Mouse (Mus musculus) embryonic facial prominence, embryonic 10.5 days (tissue): Measurements from ENCODE around the gene Gm6583. TPM values are rescaled to one million over a fixed set of nuclear protein-coding genes. Genes with fewer than 3 reads are reported as not detected.

Experiments used
- DNase-seq: peaks from one replicate; pipeline ENCODE4 v3.0.0-alpha.2; 2017; ENCODE audit warnings: low spot score
- H3K27ac ChIP-seq: fragments of 300-500 bp; sonication (generic); replicated peaks from 2 replicates; pipeline ENCODE4 v1.5.1; 2016; ENCODE audit warnings: mild to moderate bottlenecking
- H3K27me3 ChIP-seq: fragments of 300-500 bp; sonication (generic); replicated peaks from 2 replicates; pipeline ENCODE4 v1.6.1; 2016; ENCODE audit warnings: low read depth, mild to moderate bottlenecking; ENCODE audit not compliant: poor library complexity, severe bottlenecking
- H3K36me3 ChIP-seq: fragments of 300-500 bp; sonication (generic); replicated peaks from 2 replicates; pipeline ENCODE4 v1.6.1; 2016; ENCODE audit warnings: mild to moderate bottlenecking, moderate library complexity
- H3K4me1 ChIP-seq: fragments of 300-500 bp; sonication (generic); 2 replicates; pipeline ENCODE4 v1.6.1; 2016
- H3K4me3 ChIP-seq: fragments of 300-500 bp; sonication (generic); 2 replicates; pipeline ENCODE4 v1.5.1; 2016; ENCODE audit warnings: mild to moderate bottlenecking, moderate library complexity
- H3K9me3 ChIP-seq: fragments of 300-500 bp; sonication (generic); 2 replicates; pipeline ENCODE4 v1.6.1; 2016; ENCODE audit warnings: mild to moderate bottlenecking
- WGBS: fragments of 180-500 bp; shearing (Covaris S2); methylation state at CpG from one replicate; pipeline ENCODE4 v1.1.7; 2016; 5-methylcytosine and 5-hydroxymethylcytosine counted together
- polyA plus RNA-seq: library from polyadenylated mRNA; unstranded; fragments of >200 nt; fragmentation: Nextera tagmentation; extraction: Ambion mirVana; gene quantifications from 2 replicates; pipeline ENCODE4 v1.2.1, GENCODE M21; 2016

Gm6583 gene
- polyA plus RNA-seq, 1 experiment from 2014 or later: 0.30 TPM

DNA sequence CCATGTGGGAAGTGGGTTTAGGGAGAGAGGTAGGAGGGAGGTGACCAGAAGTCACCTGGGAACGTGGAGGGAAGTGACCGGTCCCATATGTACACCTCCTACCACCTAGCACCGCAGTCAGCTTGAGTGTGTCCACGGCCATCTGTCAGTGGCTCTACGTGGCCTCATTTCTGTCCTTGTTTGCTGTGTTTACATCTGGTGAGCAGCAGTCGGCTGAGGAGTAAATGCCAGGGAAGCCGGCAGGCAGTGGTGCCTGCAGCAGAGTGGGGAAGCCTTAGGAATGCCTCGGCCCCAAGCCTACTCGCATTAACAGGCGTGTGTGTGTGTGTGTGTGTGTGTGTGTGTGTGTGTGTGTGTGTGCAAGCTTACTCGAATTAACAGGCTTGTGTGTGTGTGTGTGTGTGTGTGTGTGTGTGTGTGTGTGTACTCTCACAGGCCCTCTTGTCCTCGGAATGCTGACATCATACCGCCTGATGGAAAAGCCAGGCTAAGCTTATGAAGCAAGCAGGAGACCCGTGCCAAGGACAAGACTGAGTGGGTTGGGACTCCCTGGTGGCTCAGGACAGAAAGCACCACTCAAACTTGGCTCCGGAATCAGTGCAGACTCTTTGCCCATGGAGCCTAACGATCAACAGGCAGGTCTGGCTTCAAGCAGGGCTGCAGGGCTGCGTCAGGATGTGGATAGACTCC, 27.0 kb upstream of the Gm6583 start:
- no peak overlapping the region for H3K4me3 ChIP-seq
- peaks cover 12% of the 10 kb centered on the region for H3K4me1 ChIP-seq
- H3K27ac ChIP-seq: no peak overlapping the region; the same call in 1 of the 2 replicates
- H3K27me3 ChIP-seq: no peaks in the 10 kb centered on the region
- 71% methylated on average over 17 of the region's 17 CpGs for WGBS
- H3K36me3 ChIP-seq: peaks cover 71% of the 10 kb centered on the region
- no peaks in the 10 kb centered on the region for H3K9me3 ChIP-seq
- DNase-seq: no peak

DNA sequence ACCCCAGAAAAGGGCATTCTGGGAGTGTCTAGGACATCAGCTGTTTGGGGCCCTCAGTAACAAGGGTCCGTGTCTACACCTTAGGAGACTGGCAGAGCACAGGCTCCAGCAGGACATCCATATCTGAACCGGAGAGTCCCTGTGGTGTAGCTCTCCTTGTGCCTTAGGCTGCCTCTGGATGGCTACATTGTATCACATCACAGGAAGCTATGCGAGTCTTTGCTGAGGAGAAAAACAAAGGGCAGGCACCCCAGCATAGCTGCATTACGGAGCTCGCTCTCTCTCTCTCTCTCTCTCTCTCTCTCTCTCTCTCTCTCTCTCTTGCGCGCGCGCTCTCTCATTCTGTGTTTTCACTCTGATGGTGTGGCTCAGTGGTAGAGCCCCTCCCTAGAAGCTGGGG, 26.2 kb upstream of the Gm6583 start:
- H3K9me3 ChIP-seq: no peaks in the 10 kb centered on the region
- H3K4me3 ChIP-seq: no peak overlapping the region
- H3K27ac ChIP-seq: peak overlapping the region; percentile 0; the same call in 1 of the 2 replicates
- H3K27me3 ChIP-seq: no peaks in the 10 kb centered on the region
- peaks cover 12% of the 10 kb centered on the region for H3K4me1 ChIP-seq
- no peak for DNase-seq
- peaks cover 69% of the 10 kb centered on the region for H3K36me3 ChIP-seq
- 73% methylated on average over 9 of the region's 9 CpGs for WGBS

DNA sequence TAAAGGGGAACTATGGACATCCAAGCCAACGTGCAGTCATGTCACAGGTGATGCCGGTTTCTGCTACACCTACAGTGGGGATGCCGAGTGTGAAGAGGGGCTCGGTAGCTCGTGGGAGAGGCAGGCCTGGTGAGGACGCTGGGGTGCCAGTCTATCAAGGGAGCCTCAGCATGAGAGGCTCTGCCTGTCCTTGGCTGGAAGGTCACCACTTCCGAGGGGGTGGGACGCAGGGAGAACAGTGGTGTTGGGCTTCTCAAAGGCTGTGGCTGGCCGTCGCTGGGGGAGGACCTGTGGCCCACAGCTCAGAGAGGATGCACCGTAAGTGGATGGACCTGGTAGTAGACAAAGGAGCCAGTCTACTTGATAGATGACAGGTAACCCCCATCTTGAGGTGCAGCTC, 25.3 kb upstream of the Gm6583 start:
- WGBS: 88% methylated on average over 11 of the region's 11 CpGs
- no peaks in the 10 kb centered on the region for H3K27me3 ChIP-seq
- no peaks in the 10 kb centered on the region for H3K9me3 ChIP-seq
- peaks cover 67% of the 10 kb centered on the region for H3K36me3 ChIP-seq
- no peak for DNase-seq
- peaks cover 12% of the 10 kb centered on the region for H3K4me1 ChIP-seq
- H3K4me3 ChIP-seq: no peak overlapping the region
- H3K27ac ChIP-seq: no peak overlapping the region

DNA sequence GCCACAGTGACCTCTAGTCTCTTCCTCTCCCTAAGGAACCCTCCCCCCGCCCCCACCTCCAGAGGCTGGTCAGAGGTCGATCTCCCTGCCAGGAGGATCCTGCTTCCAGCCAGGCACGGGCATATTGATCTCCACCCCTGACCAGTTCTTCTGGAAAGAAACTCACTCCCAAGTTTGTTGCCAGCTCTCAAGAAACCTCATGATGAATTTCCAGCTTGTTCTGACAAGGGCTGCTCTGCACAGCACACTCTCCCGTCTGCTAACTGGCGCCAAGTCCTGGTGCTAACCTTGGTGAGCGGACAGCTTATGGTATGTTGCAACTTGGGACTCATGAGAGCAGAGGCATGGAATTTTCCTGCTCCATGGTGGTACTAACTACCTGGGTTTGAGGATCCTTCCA, 22.9 kb upstream of the Gm6583 start:
- H3K4me3 ChIP-seq: no peak overlapping the region
- 79% methylated on average over 6 of the region's 6 CpGs for WGBS
- peaks cover 68% of the 10 kb centered on the region for H3K36me3 ChIP-seq
- no peak overlapping the region for H3K27ac ChIP-seq
- no peaks in the 10 kb centered on the region for H3K9me3 ChIP-seq
- H3K4me1 ChIP-seq: peaks cover 26% of the 10 kb centered on the region
- H3K27me3 ChIP-seq: no peaks in the 10 kb centered on the region
- DNase-seq: no peak

DNA sequence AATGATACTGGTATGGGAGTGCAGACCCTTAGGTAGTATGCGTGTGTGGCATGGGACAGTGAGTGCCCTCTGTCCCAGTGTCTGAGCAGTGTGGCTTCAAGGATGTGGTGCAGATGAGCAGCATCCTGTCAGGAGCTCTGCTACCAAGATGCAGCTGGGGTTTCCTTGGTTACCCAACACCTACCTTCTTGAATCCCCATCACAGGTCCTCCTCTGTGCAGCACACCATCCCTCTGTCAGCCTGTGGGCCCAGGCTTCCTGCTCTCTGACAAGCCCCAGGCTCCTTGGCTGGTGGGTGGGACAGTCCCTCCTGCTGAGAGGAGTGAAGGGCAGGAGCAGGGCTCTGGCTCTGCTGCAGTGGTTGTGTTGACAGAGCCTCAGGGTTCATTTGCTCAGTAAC, 21.5 kb upstream of the Gm6583 start:
- Histone ChIP-seq H3K4me3 (no peak overlapping the region), H3K4me1 (peaks cover 22% of the 10 kb centered on the region), H3K36me3 (peaks cover 82% of the 10 kb centered on the region), H3K9me3 (no peaks in the 10 kb centered on the region), H3K27ac (no peak overlapping the region), H3K27me3 (no peaks in the 10 kb centered on the region)
- DNase-seq: no peak
- 89% methylated on average over 1 of the region's 1 CpGs for WGBS

DNA sequence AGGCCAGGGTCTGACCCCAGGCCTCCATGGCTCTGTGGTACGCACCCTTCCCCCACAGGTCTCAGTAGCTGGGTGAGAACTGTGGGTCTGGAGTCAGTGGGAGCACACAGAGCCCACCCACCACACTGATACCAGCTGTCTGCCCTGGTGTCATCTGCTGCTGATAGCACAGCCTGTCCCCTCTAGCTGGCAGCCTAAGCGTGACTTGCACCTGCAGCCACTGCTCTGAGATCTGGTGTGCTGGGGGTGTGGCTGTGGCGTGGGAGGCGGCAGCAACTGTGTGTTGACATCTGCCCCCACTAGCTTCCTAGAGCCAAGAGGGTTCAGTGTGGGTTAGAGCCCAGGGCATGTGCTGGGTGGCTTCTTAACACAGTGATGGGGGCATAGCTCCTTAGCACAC, 20.3 kb upstream of the Gm6583 start:
- no peak overlapping the region for H3K27ac ChIP-seq
- H3K36me3 ChIP-seq: peaks cover 90% of the 10 kb centered on the region
- H3K4me1 ChIP-seq: peaks cover 25% of the 10 kb centered on the region
- WGBS: 87% methylated on average over 4 of the region's 4 CpGs
- no peaks in the 10 kb centered on the region for H3K27me3 ChIP-seq
- no peaks in the 10 kb centered on the region for H3K9me3 ChIP-seq
- H3K4me3 ChIP-seq: no peak overlapping the region
- no peak for DNase-seq

DNA sequence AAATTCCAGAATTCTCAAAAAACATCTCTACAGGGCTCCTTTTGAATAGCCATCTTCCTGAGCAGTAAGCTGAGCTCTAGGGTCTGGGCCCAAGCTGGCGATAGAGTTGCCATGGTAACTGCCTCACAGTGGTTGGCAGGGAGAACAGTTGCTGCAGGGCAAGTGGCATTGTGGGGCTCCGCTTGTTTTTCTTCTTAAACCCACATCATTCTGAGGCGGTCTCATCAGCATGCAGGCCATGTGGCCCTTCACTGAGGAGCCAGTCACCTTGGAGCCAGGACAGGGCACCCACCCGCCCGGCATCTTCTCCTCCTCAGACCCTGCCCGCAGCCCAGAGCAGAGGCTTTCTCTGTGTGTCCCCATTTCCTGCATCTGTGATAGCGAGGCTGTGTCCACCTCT, 16.1 kb upstream of the Gm6583 start:
- 50% methylated on average over 7 of the region's 7 CpGs for WGBS
- peaks cover 97% of the 10 kb centered on the region for H3K36me3 ChIP-seq
- no peak overlapping the region for H3K4me3 ChIP-seq
- peak overlapping the region; percentile 48; the same call in 1 of the 2 replicates for H3K27ac ChIP-seq
- no peaks in the 10 kb centered on the region for H3K27me3 ChIP-seq
- peaks cover 25% of the 10 kb centered on the region for H3K4me1 ChIP-seq
- H3K9me3 ChIP-seq: no peaks in the 10 kb centered on the region
- no peak for DNase-seq

DNA sequence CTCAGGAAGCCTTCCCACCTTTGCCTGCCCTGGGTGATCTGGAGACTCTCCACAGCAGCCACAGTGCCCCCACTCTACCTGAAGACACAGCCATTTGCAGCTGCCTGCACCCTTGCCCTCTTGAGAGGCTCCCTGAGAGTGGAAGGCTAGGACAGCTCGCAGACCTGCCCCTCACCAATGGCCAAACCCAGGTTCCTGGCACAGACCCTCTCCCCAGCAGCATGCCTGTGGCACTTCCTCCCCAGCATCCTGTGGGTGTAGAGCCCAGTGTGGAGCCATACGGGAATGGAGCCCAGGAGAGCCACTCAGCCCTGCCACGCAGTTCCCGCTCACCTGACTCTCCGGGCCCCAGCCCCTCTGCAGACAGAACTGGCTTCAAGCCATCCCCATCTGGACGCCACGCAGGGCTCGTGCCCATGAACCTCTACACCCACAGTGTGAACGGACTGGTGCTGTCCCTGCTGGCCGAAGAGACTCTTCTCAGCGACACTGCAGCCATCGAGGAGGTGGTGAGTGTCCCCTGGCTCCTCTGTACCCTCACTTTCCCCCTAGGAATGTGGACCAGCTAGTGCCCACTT, 14.5 kb upstream of the Gm6583 start:
- Histone ChIP-seq H3K9me3 (no peaks in the 10 kb centered on the region), H3K27ac (0 out of 2 replicates have a peak overlapping the region, but pooled peaks have one; percentile 4), H3K4me3 (no peak overlapping the region), H3K27me3 (no peaks in the 10 kb centered on the region), H3K4me1 (peaks cover 18% of the 10 kb centered on the region), H3K36me3 (peaks cover 96% of the 10 kb centered on the region)
- WGBS: 90% methylated on average over 12 of the region's 12 CpGs
- DNase-seq: no peak

DNA sequence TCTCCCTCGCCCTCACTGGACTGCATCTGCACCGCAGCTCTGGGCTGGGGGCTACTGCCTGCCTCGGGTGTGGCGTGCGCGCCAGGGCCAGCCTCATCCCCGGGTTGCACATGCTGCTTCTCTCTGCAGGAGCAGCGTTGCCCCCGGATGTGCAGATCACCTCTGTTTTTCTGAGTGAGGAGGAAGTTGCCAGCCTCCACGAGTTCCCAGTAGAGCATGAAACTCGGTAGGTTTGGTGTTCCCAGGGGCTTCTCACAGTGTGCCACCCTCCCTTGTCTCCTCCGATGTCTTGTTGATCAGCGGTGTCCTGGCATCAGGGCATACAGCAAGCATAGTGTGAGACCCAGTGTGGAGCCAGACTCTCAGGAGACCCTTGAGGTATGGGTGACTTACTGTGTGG, 13.5 kb upstream of the Gm6583 start:
- H3K4me1 ChIP-seq: peaks cover 17% of the 10 kb centered on the region
- no peak overlapping the region for H3K27ac ChIP-seq
- 90% methylated on average over 13 of the region's 13 CpGs for WGBS

DNA sequence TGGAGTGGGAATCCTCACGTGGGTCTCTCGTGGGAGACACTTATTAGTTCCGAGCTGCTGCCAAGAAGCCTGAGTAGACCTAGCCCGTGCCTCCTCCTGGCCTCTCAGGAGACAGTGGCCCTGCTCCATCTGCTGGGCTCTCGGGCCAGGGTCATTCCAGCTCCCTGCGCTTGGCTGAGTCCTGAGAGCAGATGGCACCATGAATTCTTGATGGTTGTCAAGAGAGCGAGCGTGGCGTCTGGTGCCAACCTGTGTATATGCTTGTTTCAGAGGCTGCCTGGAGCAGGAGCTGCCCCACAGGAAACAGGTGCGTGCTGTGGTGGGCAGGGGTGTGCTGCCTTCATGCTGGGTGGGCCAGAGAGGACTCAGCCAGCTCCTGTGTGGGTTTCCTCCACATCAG, 12.8 kb upstream of the Gm6583 start:
- H3K27me3 ChIP-seq: no peaks in the 10 kb centered on the region
- WGBS: 95% methylated on average over 10 of the region's 10 CpGs
- peaks cover 96% of the 10 kb centered on the region for H3K36me3 ChIP-seq
- no peaks in the 10 kb centered on the region for H3K9me3 ChIP-seq
- DNase-seq: no peak
- H3K4me1 ChIP-seq: peaks cover 22% of the 10 kb centered on the region
- no peak overlapping the region for H3K4me3 ChIP-seq
- no peak overlapping the region for H3K27ac ChIP-seq

More for the DNA sequence above, 13.5 kb upstream of the Gm6583 start:
- no peaks in the 10 kb centered on the region for H3K27me3 ChIP-seq
- no peak for DNase-seq
- no peak overlapping the region for H3K4me3 ChIP-seq
- H3K36me3 ChIP-seq: peaks cover 96% of the 10 kb centered on the region
- H3K9me3 ChIP-seq: no peaks in the 10 kb centered on the region

DNA sequence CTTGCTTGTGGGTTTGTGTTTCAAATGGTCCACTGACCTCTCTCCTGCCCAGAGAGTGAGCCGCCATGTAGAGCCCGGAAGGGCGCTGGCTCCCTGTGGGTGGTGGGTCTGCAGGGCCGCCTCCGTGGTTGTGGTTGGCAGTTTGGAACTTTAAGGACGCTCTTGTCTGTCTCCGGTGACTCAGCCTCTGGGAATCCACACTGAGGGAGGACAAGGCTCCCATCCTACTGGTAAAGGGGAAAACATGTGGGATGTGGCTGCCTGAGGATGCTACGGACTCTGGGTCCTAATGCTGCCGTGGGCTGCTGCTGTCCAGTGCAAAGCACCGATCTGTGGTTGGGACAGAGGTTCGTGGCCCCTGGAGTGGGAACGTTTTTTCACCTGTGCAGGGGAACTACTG, 12.1 kb upstream of the Gm6583 start:
- Histone ChIP-seq H3K27ac (no peak overlapping the region), H3K9me3 (no peaks in the 10 kb centered on the region), H3K4me3 (no peak overlapping the region), H3K4me1 (peaks cover 22% of the 10 kb centered on the region), H3K27me3 (no peaks in the 10 kb centered on the region), H3K36me3 (peaks cover 96% of the 10 kb centered on the region)
- WGBS: 90% methylated on average over 12 of the region's 12 CpGs
- DNase-seq: no peak

DNA sequence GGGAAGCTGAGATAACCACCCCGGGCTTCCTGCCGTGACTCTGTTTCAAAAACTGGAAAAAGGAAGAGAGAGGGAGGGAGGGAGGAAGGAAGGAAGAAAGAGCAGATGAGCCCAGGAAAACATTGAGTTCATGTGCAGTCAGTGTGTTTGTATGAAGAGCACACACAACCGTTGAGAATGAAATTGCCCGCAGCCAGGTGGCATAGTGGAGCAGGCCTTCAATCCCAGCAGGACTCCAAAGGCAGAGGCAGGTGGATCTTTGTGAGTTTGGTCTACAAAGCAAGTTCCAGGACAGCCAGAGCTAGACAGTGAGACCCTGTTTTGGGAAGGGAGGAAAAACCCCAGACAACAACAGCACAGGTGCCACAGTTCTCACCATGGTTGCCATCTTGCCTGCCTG, 11.5 kb upstream of the Gm6583 start:
- Histone ChIP-seq H3K36me3 (peaks cover 96% of the 10 kb centered on the region), H3K4me1 (peaks cover 20% of the 10 kb centered on the region), H3K27me3 (no peaks in the 10 kb centered on the region), H3K4me3 (no peak overlapping the region), H3K27ac (no peak overlapping the region), H3K9me3 (no peaks in the 10 kb centered on the region)
- DNase-seq: no peak
- WGBS: 86% methylated on average over 4 of the region's 4 CpGs

DNA sequence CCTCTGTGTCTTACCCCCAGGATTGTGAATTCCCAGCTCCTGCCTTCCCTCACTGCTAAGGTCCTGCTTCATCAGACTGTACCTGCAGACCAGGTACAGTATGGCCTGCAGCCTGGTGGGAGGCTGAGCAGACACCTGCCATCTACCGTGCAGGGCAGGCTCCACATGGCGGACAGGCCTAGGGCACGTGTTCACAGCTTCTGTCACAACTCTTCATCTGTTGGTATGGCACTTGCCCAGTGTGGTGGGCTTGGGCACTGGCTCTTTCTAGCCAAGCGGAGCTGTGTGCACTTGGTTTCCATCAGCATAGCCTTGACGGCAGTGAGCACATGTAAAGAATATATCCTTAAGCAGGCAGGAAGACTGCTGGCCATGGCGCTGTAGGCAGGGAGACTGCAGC, 11.0 kb upstream of the Gm6583 start:
- Histone ChIP-seq H3K27me3 (no peaks in the 10 kb centered on the region), H3K4me1 (peaks cover 15% of the 10 kb centered on the region), H3K27ac (no peak overlapping the region), H3K4me3 (no peak overlapping the region), H3K9me3 (no peaks in the 10 kb centered on the region), H3K36me3 (peaks cover 96% of the 10 kb centered on the region)
- 95% methylated on average over 6 of the region's 6 CpGs for WGBS
- no peak for DNase-seq
